Mouse (Mus musculus) brain, embryonic 14.5 days (tissue): ENCODE measurements around the gene Dr1.

ENCODE experiments used
- CTCF ChIP-seq: fragments of 200-500 bp; IDR thresholded peaks from 2 replicates; pipeline ENCODE4 v1.5.1; 2012; ENCODE audit warnings: inconsistent platforms, mild to moderate bottlenecking, moderate library complexity, borderline replicate concordance; ENCODE audit not compliant: insufficient read depth, insufficient read length; ENCODE audit errors: extremely low read depth
- POLR2A ChIP-seq: fragments of 200-500 bp; IDR thresholded peaks from 2 replicates; pipeline ENCODE4 v1.6.1; 2012; ENCODE audit warnings: mild to moderate bottlenecking, inconsistent platforms, borderline replicate concordance; ENCODE audit not compliant: poor library complexity, insufficient read depth, insufficient read length, severe bottlenecking; ENCODE audit errors: extremely low read depth

DNA sequence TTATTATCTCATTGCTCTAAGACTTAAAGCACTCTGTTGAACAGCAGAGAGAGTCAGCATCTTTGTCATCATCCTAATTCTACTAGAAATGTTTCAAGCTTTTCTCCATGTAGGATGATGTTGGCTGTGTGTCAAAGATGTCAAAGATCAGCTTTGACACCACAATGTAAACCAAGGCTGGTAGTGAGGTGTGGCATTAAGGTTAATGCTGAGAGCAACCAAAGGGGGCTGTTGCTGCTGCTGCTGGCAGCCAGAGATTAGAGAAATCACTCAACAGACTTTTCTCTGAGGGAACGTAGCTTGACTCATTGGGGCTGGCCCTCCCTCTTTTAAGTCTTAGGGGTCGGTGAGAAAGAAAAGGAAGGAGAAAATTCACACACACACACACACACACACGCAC lies 32.9 kb downstream of the Dr1 start:
- no peak for TF ChIP-seq CTCF
- no peak for TF ChIP-seq POLR2A
